Mouse (Mus musculus) hindbrain, postnatal 0 days (tissue): Measurements from ENCODE around the gene Ltbp3. TPM values are rescaled to one million over a fixed set of nuclear protein-coding genes. Genes with fewer than 3 reads are reported as not detected.

Experiments used
- ATAC-seq: fragments of 200-750 bp; cut with Nextera tagmentation; 2 replicates; pipeline ENCODE4 v1.8.0; 2017; ENCODE audit warnings: mild to moderate bottlenecking, moderate TSS enrichment, moderate library complexity
- DNase-seq: peaks from one replicate; pipeline ENCODE4 v3.0.0-alpha.2; 2015; ENCODE audit warnings: low spot score
- H3K27ac ChIP-seq: fragments of 300-500 bp; sonication (generic); 2 replicates; pipeline ENCODE4 v1.5.1; 2014; ENCODE audit warnings: mild to moderate bottlenecking
- H3K27me3 ChIP-seq: fragments of 300-500 bp; sonication (generic); 2 replicates; pipeline ENCODE4 v1.6.1; 2014; ENCODE audit warnings: low read length, mixed read lengths; ENCODE audit not compliant: insufficient read depth
- H3K36me3 ChIP-seq: fragments of 300-500 bp; sonication (generic); 2 replicates; pipeline ENCODE4 v1.6.1; 2014; ENCODE audit warnings: low read length, mixed read lengths; ENCODE audit not compliant: insufficient read depth
- H3K4me1 ChIP-seq: fragments of 300-500 bp; sonication (generic); 2 replicates; pipeline ENCODE4 v1.6.1; 2014; ENCODE audit warnings: antibody characterized with exemption, low read length, mixed read lengths; ENCODE audit not compliant: insufficient read depth
- H3K4me2 ChIP-seq: fragments of 300-500 bp; sonication (generic); 2 replicates; pipeline ENCODE4 v1.6.1; 2014; ENCODE audit warnings: low read depth, mild to moderate bottlenecking, low read length, moderate library complexity, mixed read lengths
- H3K4me3 ChIP-seq: fragments of 300-500 bp; sonication (generic); 2 replicates; pipeline ENCODE4 v1.5.1; 2014; ENCODE audit warnings: low read length
- H3K9ac ChIP-seq: fragments of 300-500 bp; sonication (generic); replicated peaks from 2 replicates; pipeline ENCODE4 v1.6.1; 2014; ENCODE audit warnings: mild to moderate bottlenecking, low read length, moderate library complexity, mixed read lengths
- H3K9me3 ChIP-seq: fragments of 300-500 bp; sonication (generic); 2 replicates; pipeline ENCODE4 v1.6.1; 2016; ENCODE audit warnings: low read length, mixed read lengths
- CTCF ChIP-seq: IDR thresholded peaks from 2 replicates; pipeline ENCODE4 v1.5.1; 2016; ENCODE audit warnings: antibody characterized with exemption, control low read depth, low read depth
- WGBS: fragments of 180-500 bp; shearing (Covaris S2); extraction: QIAGEN DNeasy Blood & Tissue Kit; methylation state at CpG from one replicate; pipeline ENCODE4 v1.1.7; 2014; 5-methylcytosine and 5-hydroxymethylcytosine counted together
- polyA plus RNA-seq: library from polyadenylated mRNA; unstranded; fragments of >200 nt; fragmentation: Nextera tagmentation; extraction: Ambion mirVana; gene quantifications from 2 replicates; pipeline ENCODE4 v1.2.1, GENCODE M21; 2015
- total RNA-seq: library from RNA; depleted of rRNA; stranded (reverse); fragments of >200 nt; gene quantifications from 2 replicates; pipeline ENCODE4 v1.2.3, GENCODE M21; 2014; rRNA removed

Ltbp3 gene
- total and polyA plus RNA-seq, 2 experiments from 2014 or later: 14.0 to 50.2 TPM

GRCm38 (mm10) chr19:5806051-5806808 is 65.5 kb downstream of the Ltbp3 start:
- Histone ChIP-seq H3K36me3 (no peaks in the 10 kb centered on the region), H3K4me2 (0 out of 2 replicates have a peak overlapping the region, but pooled peaks have one; percentile 5), H3K27me3 (no peaks in the 10 kb centered on the region), H3K9me3 (no peaks in the 10 kb centered on the region), H3K27ac (peak overlapping the region; percentile 80), H3K4me1 (peaks cover 33% of the 10 kb centered on the region), H3K9ac (no peak overlapping the region; the same call in 1 of the 2 replicates), H3K4me3 (no peak overlapping the region)
- no peak for TF ChIP-seq CTCF
- ATAC-seq: no peak
- 3% methylated on average over 8 of the region's 8 CpGs for WGBS
- peak; percentile 59 for DNase-seq

DNA sequence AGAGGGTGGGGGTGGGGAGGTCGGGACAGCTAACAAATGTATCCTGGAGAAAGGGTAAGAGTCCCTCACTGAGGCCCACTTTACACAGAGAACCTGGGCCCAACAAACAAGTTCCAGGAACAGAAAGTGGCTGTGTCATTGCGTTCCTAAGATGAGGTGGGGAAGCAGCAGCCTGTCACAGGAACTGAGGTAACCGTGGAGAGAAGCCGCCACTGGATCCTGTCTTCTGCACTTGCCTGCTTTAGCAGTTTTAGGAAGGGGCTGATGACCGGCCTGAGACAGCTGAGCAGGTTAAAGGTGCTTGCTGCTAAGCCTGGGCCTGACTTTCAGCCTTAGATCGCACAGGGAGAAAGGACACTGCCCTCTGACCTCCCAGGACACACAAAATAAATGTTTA is 66.1 kb downstream of the Ltbp3 start:
- 25% methylated on average over 6 of the region's 6 CpGs for WGBS
- H3K27ac ChIP-seq: peak overlapping the region; percentile 80
- no peak overlapping the region for H3K4me2 ChIP-seq
- peaks cover 38% of the 10 kb centered on the region for H3K4me1 ChIP-seq
- no peak overlapping the region for H3K4me3 ChIP-seq
- no peak for DNase-seq
- H3K9me3 ChIP-seq: no peaks in the 10 kb centered on the region
- no peak for ATAC-seq
- no peaks in the 10 kb centered on the region for H3K27me3 ChIP-seq
- no peak overlapping the region for H3K9ac ChIP-seq
- no peaks in the 10 kb centered on the region for H3K36me3 ChIP-seq
- no peak for TF ChIP-seq CTCF

GRCm38 (mm10) chr19:5807740-5808139 is 67.0 kb downstream of the Ltbp3 start:
- H3K36me3 ChIP-seq: no peaks in the 10 kb centered on the region
- WGBS: 43% methylated on average over 2 of the region's 3 CpGs
- H3K4me1 ChIP-seq: peaks cover 45% of the 10 kb centered on the region
- no peaks in the 10 kb centered on the region for H3K27me3 ChIP-seq
- H3K27ac ChIP-seq: peak overlapping the region; percentile 80; the same call in 1 of the 2 replicates
- H3K9ac ChIP-seq: no peak overlapping the region
- H3K4me2 ChIP-seq: no peak overlapping the region
- no peak for TF ChIP-seq CTCF
- ATAC-seq (no peak), DNase-seq (no peak)
- H3K4me3 ChIP-seq: no peak overlapping the region
- no peaks in the 10 kb centered on the region for H3K9me3 ChIP-seq

Other genes with a start within 250 kb of the Ltbp3 start
- gene 1700020D05Rik, start 237.1 kb upstream of the Ltbp3 start, total RNA-seq: 3.8 and 4.8 TPM in 2 replicates
- not detected in 2 replicates for gene 1700020D05Rik, start 237.1 kb upstream of the Ltbp3 start, polyA plus RNA-seq
- gene Snx32, start 230.4 kb upstream of the Ltbp3 start, total RNA-seq: 78.0 and 79.0 TPM in 2 replicates
- gene Snx32, start 230.4 kb upstream of the Ltbp3 start, polyA plus RNA-seq: 75.0 and 79.6 TPM in 2 replicates
- not detected in 2 replicates for gene Ovol1, start 180.3 kb upstream of the Ltbp3 start, total RNA-seq
- 0.25 TPM in 1 of 2 replicates, not detected in the other for gene Ovol1, start 180.3 kb upstream of the Ltbp3 start, polyA plus RNA-seq
- gene Ap5b1, start 172.9 kb upstream of the Ltbp3 start, total RNA-seq: 15.0 and 19.3 TPM in 2 replicates
- 2.3 and 2.6 TPM in 2 replicates for gene Ap5b1, start 172.9 kb upstream of the Ltbp3 start, polyA plus RNA-seq
- 33.6 and 40.4 TPM in 2 replicates for gene Rnaseh2c, start 139.0 kb upstream of the Ltbp3 start, total RNA-seq
- gene Rnaseh2c, start 139.0 kb upstream of the Ltbp3 start, polyA plus RNA-seq: 66.4 and 75.4 TPM in 2 replicates
- 95.2 and 163 TPM in 2 replicates for gene Kat5, start 130.7 kb upstream of the Ltbp3 start, total RNA-seq
- gene Kat5, start 130.7 kb upstream of the Ltbp3 start, polyA plus RNA-seq: 72.0 and 74.0 TPM in 2 replicates
- gene Rela, start 103.4 kb upstream of the Ltbp3 start, total RNA-seq: 40.1 and 40.8 TPM in 2 replicates
- 30.3 and 33.1 TPM in 2 replicates for gene Rela, start 103.4 kb upstream of the Ltbp3 start, polyA plus RNA-seq
- gene Sipa1, start 77.2 kb upstream of the Ltbp3 start, total RNA-seq: 25.6 and 43.2 TPM in 2 replicates
- 18.7 and 18.8 TPM in 2 replicates for gene Sipa1, start 77.2 kb upstream of the Ltbp3 start, polyA plus RNA-seq
- 20.6 and 20.7 TPM in 2 replicates for gene Map3k11, start 52.2 kb upstream of the Ltbp3 start, total RNA-seq
- gene Map3k11, start 52.2 kb upstream of the Ltbp3 start, polyA plus RNA-seq: 10.0 and 10.7 TPM in 2 replicates
- 75.1 and 97.0 TPM in 2 replicates for gene Pcnx3, start 52.0 kb upstream of the Ltbp3 start, total RNA-seq
- gene Pcnx3, start 52.0 kb upstream of the Ltbp3 start, polyA plus RNA-seq: 16.8 and 17.2 TPM in 2 replicates
- gene Kcnk7, start 36.5 kb upstream of the Ltbp3 start, total RNA-seq: not detected in 2 replicates
- 0.19 and 0.61 TPM in 2 replicates for gene Kcnk7, start 36.5 kb upstream of the Ltbp3 start, polyA plus RNA-seq
- 16.6 and 19.7 TPM in 2 replicates for gene Ehbp1l1, start 14.6 kb upstream of the Ltbp3 start, total RNA-seq
- gene Ehbp1l1, start 14.6 kb upstream of the Ltbp3 start, polyA plus RNA-seq: 40.0 and 43.0 TPM in 2 replicates
- gene Fam89b, start 11.3 kb upstream of the Ltbp3 start, total RNA-seq: 177 and 188 TPM in 2 replicates
- gene Fam89b, start 11.3 kb upstream of the Ltbp3 start, polyA plus RNA-seq: 131 and 140 TPM in 2 replicates
- 84.1 and 96.6 TPM in 2 replicates for gene Scyl1, start 30.5 kb downstream of the Ltbp3 start, total RNA-seq
- 73.3 and 76.2 TPM in 2 replicates for gene Scyl1, start 30.5 kb downstream of the Ltbp3 start, polyA plus RNA-seq
- 19.8 and 43.2 TPM in 2 replicates for gene Frmd8, start 134.4 kb downstream of the Ltbp3 start, total RNA-seq
- gene Frmd8, start 134.4 kb downstream of the Ltbp3 start, polyA plus RNA-seq: 12.5 and 13.7 TPM in 2 replicates
- gene Slc25a45, start 136.9 kb downstream of the Ltbp3 start, total RNA-seq: 2.1 and 6.0 TPM in 2 replicates
- gene Slc25a45, start 136.9 kb downstream of the Ltbp3 start, polyA plus RNA-seq: 1.8 and 2.8 TPM in 2 replicates
- gene Tigd3, start 153.2 kb downstream of the Ltbp3 start, total RNA-seq: 7.5 and 10.1 TPM in 2 replicates
- 7.1 and 7.5 TPM in 2 replicates for gene Tigd3, start 153.2 kb downstream of the Ltbp3 start, polyA plus RNA-seq
- gene Dpf2, start 172.1 kb downstream of the Ltbp3 start, total RNA-seq: 61.7 and 77.4 TPM in 2 replicates
- 69.5 and 70.2 TPM in 2 replicates for gene Dpf2, start 172.1 kb downstream of the Ltbp3 start, polyA plus RNA-seq
- gene Cdc42ep2, start 183.9 kb downstream of the Ltbp3 start, total RNA-seq: 22.0 and 28.0 TPM in 2 replicates
- gene Cdc42ep2, start 183.9 kb downstream of the Ltbp3 start, polyA plus RNA-seq: 17.4 and 18.0 TPM in 2 replicates
- gene Pola2, start 223.3 kb downstream of the Ltbp3 start, total RNA-seq: 23.4 and 28.9 TPM in 2 replicates
- 19.5 and 21.5 TPM in 2 replicates for gene Pola2, start 223.3 kb downstream of the Ltbp3 start, polyA plus RNA-seq
- gene Slc22a20, start 245.2 kb downstream of the Ltbp3 start, total RNA-seq: not detected in 2 replicates
- not detected in 2 replicates for gene Slc22a20, start 245.2 kb downstream of the Ltbp3 start, polyA plus RNA-seq